Mouse (Mus musculus): ENCODE measurements at regions not wholly inside any gene's neighbourhood (a gene's known extent, or its start where the extent isn't known, plus 50 kb on each side); places are given as distances from the start of the nearest gene placed in this dataset.

DNA sequence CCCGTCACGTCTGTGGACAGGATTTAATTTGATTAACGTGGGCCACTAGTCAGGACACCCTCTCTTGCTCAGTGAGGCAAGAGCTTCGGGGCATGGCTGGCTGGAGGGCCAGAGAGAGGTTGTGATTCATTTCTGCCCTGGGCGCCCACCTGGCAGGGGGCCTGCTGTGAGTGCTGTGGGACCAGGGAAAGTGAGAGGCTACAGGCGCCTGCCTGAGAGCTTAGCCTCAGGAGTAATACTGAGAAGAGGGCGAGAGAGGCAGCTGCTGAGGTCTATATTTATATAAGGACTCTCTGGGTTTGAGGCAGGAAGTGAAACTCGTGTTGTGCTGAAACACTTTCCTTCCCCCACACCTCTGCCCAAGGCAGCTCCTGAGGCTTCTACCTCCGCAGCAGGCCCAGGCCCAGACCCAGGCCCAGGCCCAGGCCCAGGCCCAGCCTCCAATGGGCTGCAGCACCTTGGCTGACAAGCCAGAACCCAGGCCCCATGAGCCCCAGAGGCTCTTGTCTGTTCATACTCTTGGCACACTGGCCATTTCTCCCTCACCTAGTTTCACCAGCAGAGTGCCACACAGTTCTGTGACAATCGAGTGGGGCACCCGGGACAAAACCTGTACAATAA is 176.9 kb upstream of the Bcl6 start:
- TF ChIP-seq CTCF (IDR thresholded peaks at IDR 0.05; ENCODE audit: low read depth) (no peak), EP300 (optimal IDR thresholded peaks at IDR 0.05) (no peak)

Data from stomach, postnatal 0 days (tissue).